Mouse (Mus musculus): ENCODE measurements at regions not wholly inside any gene's neighbourhood (a gene's known extent, or its start where the extent isn't known, plus 50 kb on each side); places are given as distances from the start of the nearest gene placed in this dataset.
A peak's percentile ranks its signal among the peaks of the same experiment; 100 is the strongest.

GRCm38 (mm10) chr1:183504103-183504841 lies 86.3 kb downstream of the Hhipl2 start:
- Histone ChIP-seq H3K27ac (ENCODE audit: low read length) (no peak overlapping the region), H3K36me3 (ENCODE audit: insufficient read depth, low read length) (no peaks in the 10 kb centered on the region), H3K4me1 (ENCODE audit: insufficient read depth, low read depth, low read length) (no peaks in the 10 kb centered on the region), H3K4me2 (replicated peaks; ENCODE audit: low read depth, low read length) (no peak overlapping the region), H3K4me3 (ENCODE audit: low read depth, low read length) (no peak overlapping the region), H3K9ac (replicated peaks; ENCODE audit: low read depth) (no peak overlapping the region), H3K27me3 (replicated peaks; ENCODE audit: insufficient read depth, low read length) (no peaks in the 10 kb centered on the region), H3K9me3 (ENCODE audit: low read length) (no peaks in the 10 kb centered on the region)
- no peak for TF ChIP-seq EP300 (IDR thresholded peaks at IDR 0.05)
- no peak for TF ChIP-seq CTCF (IDR thresholded peaks at IDR 0.05)
- no peak for ATAC-seq
- DNase-seq (ENCODE audit: low spot score) = no peak
- 94% methylated on average over 14 of the region's 14 CpGs for WGBS

- 85% methylated on average over 2 of the region's 2 CpGs for WGBS
- Histone ChIP-seq H3K4me2 (replicated peaks; ENCODE audit: low read depth, low read length) (no peak overlapping the region), H3K9me3 (ENCODE audit: low read length) (no peaks in the 10 kb centered on the region), H3K27me3 (replicated peaks; ENCODE audit: insufficient read depth, low read length) (no peaks in the 10 kb centered on the region), H3K4me1 (ENCODE audit: insufficient read depth, low read depth, low read length) (no peaks in the 10 kb centered on the region), H3K36me3 (ENCODE audit: insufficient read depth, low read length) (no peaks in the 10 kb centered on the region), H3K9ac (replicated peaks; ENCODE audit: low read depth) (no peak overlapping the region), H3K27ac (ENCODE audit: low read length) (no peak overlapping the region), H3K4me3 (ENCODE audit: low read depth, low read length) (no peak overlapping the region)
- ATAC-seq = no peak
- no peak for DNase-seq (ENCODE audit: low spot score)
- TF ChIP-seq EP300 (IDR thresholded peaks at IDR 0.05) = no peak
- no peak for TF ChIP-seq CTCF (IDR thresholded peaks at IDR 0.05)
Observed at GRCm38 (mm10) chr1:183507893-183508292, 89.9 kb downstream of the Hhipl2 start.

- no peaks in the 10 kb centered on the region for H3K27me3 ChIP-seq (replicated peaks; ENCODE audit: insufficient read depth, low read length)
- H3K4me1 ChIP-seq (ENCODE audit: insufficient read depth, low read depth, low read length) = no peaks in the 10 kb centered on the region
- no peaks in the 10 kb centered on the region for H3K36me3 ChIP-seq (ENCODE audit: insufficient read depth, low read length)
- no peak overlapping the region for H3K9ac ChIP-seq (replicated peaks; ENCODE audit: low read depth)
- H3K4me2 ChIP-seq (replicated peaks; ENCODE audit: low read depth, low read length) = no peak overlapping the region
- ATAC-seq (no peak), DNase-seq (ENCODE audit: low spot score) (peak; percentile 9)
- no peak for TF ChIP-seq CTCF (IDR thresholded peaks at IDR 0.05)
- no peak for TF ChIP-seq EP300 (IDR thresholded peaks at IDR 0.05)
- H3K27ac ChIP-seq (ENCODE audit: low read length) = no peak overlapping the region
- H3K9me3 ChIP-seq (ENCODE audit: low read length) = no peaks in the 10 kb centered on the region
- 70% methylated on average over 10 of the region's 10 CpGs for WGBS
- H3K4me3 ChIP-seq (ENCODE audit: low read depth, low read length) = no peak overlapping the region
Observed at GRCm38 (mm10) chr1:183510759-183511158, 92.7 kb downstream of the Hhipl2 start.

- Histone ChIP-seq H3K9ac (replicated peaks; ENCODE audit: low read depth) (no peak overlapping the region), H3K27me3 (replicated peaks; ENCODE audit: insufficient read depth, low read length) (no peaks in the 10 kb centered on the region), H3K9me3 (ENCODE audit: low read length) (no peaks in the 10 kb centered on the region), H3K36me3 (ENCODE audit: insufficient read depth, low read length) (no peaks in the 10 kb centered on the region), H3K27ac (ENCODE audit: low read length) (no peak overlapping the region), H3K4me2 (replicated peaks; ENCODE audit: low read depth, low read length) (no peak overlapping the region), H3K4me3 (ENCODE audit: low read depth, low read length) (no peak overlapping the region), H3K4me1 (ENCODE audit: insufficient read depth, low read depth, low read length) (no peaks in the 10 kb centered on the region)
- TF ChIP-seq CTCF (IDR thresholded peaks at IDR 0.05) (no peak), EP300 (IDR thresholded peaks at IDR 0.05) (no peak)
- DNase-seq (ENCODE audit: low spot score) (no peak), ATAC-seq (no peak)
- 87% methylated on average over 3 of the region's 3 CpGs for WGBS
Observed at GRCm38 (mm10) chr1:183513876-183514275, 95.9 kb downstream of the Hhipl2 start.

- ATAC-seq (no peak), DNase-seq (ENCODE audit: low spot score) (no peak)
- TF ChIP-seq EP300 (IDR thresholded peaks at IDR 0.05) = no peak
- TF ChIP-seq CTCF (IDR thresholded peaks at IDR 0.05) = no peak
- Histone ChIP-seq H3K9me3 (ENCODE audit: low read length) (no peaks in the 10 kb centered on the region), H3K4me2 (replicated peaks; ENCODE audit: low read depth, low read length) (no peak overlapping the region), H3K27ac (ENCODE audit: low read length) (no peak overlapping the region), H3K4me3 (ENCODE audit: low read depth, low read length) (no peak overlapping the region), H3K27me3 (replicated peaks; ENCODE audit: insufficient read depth, low read length) (no peaks in the 10 kb centered on the region), H3K4me1 (ENCODE audit: insufficient read depth, low read depth, low read length) (no peaks in the 10 kb centered on the region), H3K36me3 (ENCODE audit: insufficient read depth, low read length) (no peaks in the 10 kb centered on the region), H3K9ac (replicated peaks; ENCODE audit: low read depth) (no peak overlapping the region)
- WGBS = 72% methylated on average over 15 of the region's 15 CpGs
Observed at GRCm38 (mm10) chr1:183514281-183514983, 96.4 kb downstream of the Hhipl2 start.

GRCm38 (mm10) chr1:183514984-183515287 lies 96.9 kb downstream of the Hhipl2 start:
- 58% methylated on average over 2 of the region's 2 CpGs for WGBS
- no peaks in the 10 kb centered on the region for H3K4me1 ChIP-seq (ENCODE audit: insufficient read depth, low read depth, low read length)

More at GRCm38 (mm10) chr1:183514984-183515287, 96.9 kb downstream of the Hhipl2 start:
- H3K36me3 ChIP-seq (ENCODE audit: insufficient read depth, low read length) = no peaks in the 10 kb centered on the region
- no peaks in the 10 kb centered on the region for H3K27me3 ChIP-seq (replicated peaks; ENCODE audit: insufficient read depth, low read length)
- H3K27ac ChIP-seq (ENCODE audit: low read length) = no peak overlapping the region
- H3K9me3 ChIP-seq (ENCODE audit: low read length) = no peaks in the 10 kb centered on the region
- no peak overlapping the region for H3K4me3 ChIP-seq (ENCODE audit: low read depth, low read length)
- H3K9ac ChIP-seq (replicated peaks; ENCODE audit: low read depth) = no peak overlapping the region
- ATAC-seq (no peak), DNase-seq (ENCODE audit: low spot score) (no peak)
- TF ChIP-seq EP300 (IDR thresholded peaks at IDR 0.05) (no peak), CTCF (IDR thresholded peaks at IDR 0.05) (no peak)
- no peak overlapping the region for H3K4me2 ChIP-seq (replicated peaks; ENCODE audit: low read depth, low read length)

All from lung, postnatal 0 days (tissue).